Mouse (Mus musculus) stomach, embryonic 15.5 days (tissue): ENCODE data around the gene Trpm3. TPM values are rescaled to one million over a fixed set of nuclear protein-coding genes. Genes with fewer than 3 reads are reported as not detected.

Experiments
- ATAC-seq: fragments of 200-750 bp; cut with Nextera tagmentation; 2 replicates; pipeline ENCODE4 v1.8.0; 2017; ENCODE audit warnings: low read depth, moderate number of reproducible peaks, moderate TSS enrichment; ENCODE audit not compliant: insufficient read depth, low FRiP score
- H3K27ac ChIP-seq: fragments of 300-500 bp; sonication (generic); 2 replicates; pipeline ENCODE4 v1.5.1; 2015; ENCODE audit warnings: mild to moderate bottlenecking, inconsistent platforms
- H3K27me3 ChIP-seq: fragments of 300-500 bp; sonication (generic); replicated peaks from 2 replicates; pipeline ENCODE4 v1.6.1; 2015; ENCODE audit warnings: inconsistent platforms
- H3K36me3 ChIP-seq: fragments of 300-500 bp; sonication (generic); 2 replicates; pipeline ENCODE4 v1.6.1; 2015; ENCODE audit warnings: inconsistent platforms
- H3K4me1 ChIP-seq: fragments of 300-500 bp; sonication (generic); 2 replicates; pipeline ENCODE4 v1.6.1; 2015; ENCODE audit warnings: inconsistent platforms
- H3K4me2 ChIP-seq: fragments of 300-500 bp; sonication (generic); 2 replicates; pipeline ENCODE4 v1.6.1; 2015; ENCODE audit warnings: mild to moderate bottlenecking, inconsistent platforms
- H3K4me3 ChIP-seq: fragments of 300-500 bp; sonication (generic); replicated peaks from 2 replicates; pipeline ENCODE4 v1.5.1; 2015; ENCODE audit warnings: inconsistent platforms
- H3K9ac ChIP-seq: fragments of 300-500 bp; sonication (generic); 2 replicates; pipeline ENCODE4 v1.6.1; 2015; ENCODE audit warnings: inconsistent platforms
- H3K9me3 ChIP-seq: fragments of 300-500 bp; sonication (generic); 2 replicates; pipeline ENCODE4 v1.6.1; 2016; ENCODE audit warnings: inconsistent platforms
- WGBS: fragments of 180-500 bp; shearing (Covaris S2); methylation state at CpG from one replicate; pipeline ENCODE4 v1.1.7; 2015; 5-methylcytosine and 5-hydroxymethylcytosine counted together
- polyA plus RNA-seq: library from polyadenylated mRNA; unstranded; fragments of >200 nt; fragmentation: Nextera tagmentation; extraction: Ambion mirVana; gene quantifications from 2 replicates; pipeline ENCODE4 v1.2.1, GENCODE M21; 2015

The Trpm3 gene
- polyA plus RNA-seq, 1 experiment from 2014 or later, result 0.58 TPM

GRCm38 (mm10) chr19:22672892-22673291 is 534.0 kb downstream of the Trpm3 start:
- H3K9me3 ChIP-seq, result no peaks in the 10 kb centered on the region
- H3K36me3 ChIP-seq, result no peaks in the 10 kb centered on the region
- H3K4me2 ChIP-seq, result no peak overlapping the region
- ATAC-seq, result no peak
- no peak overlapping the region for H3K4me3 ChIP-seq
- no peaks in the 10 kb centered on the region for H3K27me3 ChIP-seq
- no peak overlapping the region for H3K27ac ChIP-seq
- 88% methylated on average over 3 of the region's 3 CpGs for WGBS
- no peaks in the 10 kb centered on the region for H3K4me1 ChIP-seq
- no peak overlapping the region for H3K9ac ChIP-seq

GRCm38 (mm10) chr19:22676206-22676605 is 537.4 kb downstream of the Trpm3 start:
- WGBS, result 74% methylated on average over 4 of the region's 4 CpGs
- Histone ChIP-seq H3K9me3 (no peaks in the 10 kb centered on the region), H3K4me1 (no peaks in the 10 kb centered on the region), H3K27ac (no peak overlapping the region), H3K4me3 (no peak overlapping the region), H3K9ac (no peak overlapping the region), H3K4me2 (no peak overlapping the region), H3K36me3 (no peaks in the 10 kb centered on the region), H3K27me3 (no peaks in the 10 kb centered on the region)
- ATAC-seq, result no peak

- no peaks in the 10 kb centered on the region for H3K27me3 ChIP-seq
- no peaks in the 10 kb centered on the region for H3K36me3 ChIP-seq
- WGBS, result 91% methylated on average over 6 of the region's 6 CpGs
- no peak overlapping the region for H3K4me2 ChIP-seq
- no peak overlapping the region for H3K4me3 ChIP-seq
- no peak overlapping the region for H3K27ac ChIP-seq
- ATAC-seq, result no peak
- H3K4me1 ChIP-seq, result no peaks in the 10 kb centered on the region
- H3K9ac ChIP-seq, result no peak overlapping the region
- no peaks in the 10 kb centered on the region for H3K9me3 ChIP-seq
Measured at GRCm38 (mm10) chr19:22682238-22682637, 543.4 kb downstream of the Trpm3 start.

- WGBS, result 80% methylated on average over 5 of the region's 5 CpGs
- ATAC-seq, result no peak
Measured at GRCm38 (mm10) chr19:22691995-22692394, 553.1 kb downstream of the Trpm3 start.

GRCm38 (mm10) chr19:22692553-22692952 is 553.7 kb downstream of the Trpm3 start:
- H3K27me3 ChIP-seq, result no peaks in the 10 kb centered on the region
- H3K4me3 ChIP-seq, result no peak overlapping the region
- no peak overlapping the region for H3K27ac ChIP-seq
- no peak overlapping the region for H3K9ac ChIP-seq
- H3K4me2 ChIP-seq, result no peak overlapping the region
- no peak for ATAC-seq
- H3K9me3 ChIP-seq, result no peaks in the 10 kb centered on the region
- H3K36me3 ChIP-seq, result no peaks in the 10 kb centered on the region
- 66% methylated on average over 4 of the region's 4 CpGs for WGBS
- H3K4me1 ChIP-seq, result no peaks in the 10 kb centered on the region

More at GRCm38 (mm10) chr19:22691995-22692394, 553.1 kb downstream of the Trpm3 start:
- H3K4me3 ChIP-seq, result no peak overlapping the region
- no peaks in the 10 kb centered on the region for H3K4me1 ChIP-seq
- no peaks in the 10 kb centered on the region for H3K36me3 ChIP-seq
- no peaks in the 10 kb centered on the region for H3K27me3 ChIP-seq
- no peak overlapping the region for H3K4me2 ChIP-seq
- no peak overlapping the region for H3K9ac ChIP-seq
- H3K9me3 ChIP-seq, result no peaks in the 10 kb centered on the region
- no peak overlapping the region for H3K27ac ChIP-seq

GRCm38 (mm10) chr19:22692956-22693355 is 554.1 kb downstream of the Trpm3 start:
- Histone ChIP-seq H3K4me3 (no peak overlapping the region), H3K36me3 (no peaks in the 10 kb centered on the region), H3K27me3 (no peaks in the 10 kb centered on the region), H3K9me3 (no peaks in the 10 kb centered on the region), H3K27ac (no peak overlapping the region), H3K4me1 (no peaks in the 10 kb centered on the region), H3K9ac (no peak overlapping the region), H3K4me2 (no peak overlapping the region)
- 51% methylated on average over 5 of the region's 5 CpGs for WGBS
- no peak for ATAC-seq

GRCm38 (mm10) chr19:22695423-22695822 is 556.6 kb downstream of the Trpm3 start:
- no peak overlapping the region for H3K9ac ChIP-seq
- H3K4me1 ChIP-seq, result no peaks in the 10 kb centered on the region
- no peaks in the 10 kb centered on the region for H3K36me3 ChIP-seq
- no peak overlapping the region for H3K4me3 ChIP-seq
- no peaks in the 10 kb centered on the region for H3K9me3 ChIP-seq
- no peaks in the 10 kb centered on the region for H3K27me3 ChIP-seq
- WGBS, result 28% methylated on average over 2 of the region's 2 CpGs
- H3K27ac ChIP-seq, result no peak overlapping the region
- no peak for ATAC-seq
- no peak overlapping the region for H3K4me2 ChIP-seq

- Histone ChIP-seq H3K36me3 (no peaks in the 10 kb centered on the region), H3K4me2 (no peak overlapping the region), H3K9ac (no peak overlapping the region), H3K4me1 (no peaks in the 10 kb centered on the region), H3K27me3 (no peaks in the 10 kb centered on the region), H3K4me3 (no peak overlapping the region), H3K9me3 (no peaks in the 10 kb centered on the region), H3K27ac (no peak overlapping the region)
- no peak for ATAC-seq
- 80% methylated on average over 4 of the region's 4 CpGs for WGBS
Measured at GRCm38 (mm10) chr19:22698737-22699136, 559.9 kb downstream of the Trpm3 start.

GRCm38 (mm10) chr19:22700871-22701651 is 562.2 kb downstream of the Trpm3 start:
- no peaks in the 10 kb centered on the region for H3K9me3 ChIP-seq
- WGBS, result 41% methylated on average over 5 of the region's 5 CpGs
- no peaks in the 10 kb centered on the region for H3K4me1 ChIP-seq
- H3K27ac ChIP-seq, result no peak overlapping the region
- H3K36me3 ChIP-seq, result no peaks in the 10 kb centered on the region
- no peak overlapping the region for H3K4me3 ChIP-seq
- H3K9ac ChIP-seq, result no peak overlapping the region
- no peaks in the 10 kb centered on the region for H3K27me3 ChIP-seq
- no peak for ATAC-seq
- H3K4me2 ChIP-seq, result no peak overlapping the region

- 73% methylated on average over 6 of the region's 6 CpGs for WGBS
- Histone ChIP-seq H3K36me3 (no peaks in the 10 kb centered on the region), H3K4me1 (no peaks in the 10 kb centered on the region), H3K27me3 (no peaks in the 10 kb centered on the region), H3K9me3 (no peaks in the 10 kb centered on the region), H3K27ac (no peak overlapping the region), H3K9ac (no peak overlapping the region), H3K4me3 (no peak overlapping the region), H3K4me2 (no peak overlapping the region)
- no peak for ATAC-seq
Measured at GRCm38 (mm10) chr19:22703876-22704275, 565.0 kb downstream of the Trpm3 start.

- H3K27ac ChIP-seq, result no peak overlapping the region
- H3K9me3 ChIP-seq, result no peaks in the 10 kb centered on the region
- H3K27me3 ChIP-seq, result no peaks in the 10 kb centered on the region
Measured at GRCm38 (mm10) chr19:22705414-22705813, 566.6 kb downstream of the Trpm3 start.

GRCm38 (mm10) chr19:22719027-22719426 is 580.2 kb downstream of the Trpm3 start:
- Histone ChIP-seq H3K27me3 (no peaks in the 10 kb centered on the region), H3K4me1 (no peaks in the 10 kb centered on the region), H3K4me2 (no peak overlapping the region), H3K9me3 (no peaks in the 10 kb centered on the region), H3K4me3 (no peak overlapping the region), H3K9ac (no peak overlapping the region), H3K27ac (no peak overlapping the region), H3K36me3 (no peaks in the 10 kb centered on the region)
- no peak for ATAC-seq
- 49% methylated on average over 2 of the region's 2 CpGs for WGBS

More at GRCm38 (mm10) chr19:22705414-22705813, 566.6 kb downstream of the Trpm3 start:
- no peaks in the 10 kb centered on the region for H3K4me1 ChIP-seq
- H3K4me3 ChIP-seq, result no peak overlapping the region
- ATAC-seq, result no peak
- no peak overlapping the region for H3K4me2 ChIP-seq
- no peaks in the 10 kb centered on the region for H3K36me3 ChIP-seq
- H3K9ac ChIP-seq, result no peak overlapping the region

- WGBS, result 78% methylated on average over 2 of the region's 2 CpGs
- Histone ChIP-seq H3K9me3 (no peaks in the 10 kb centered on the region), H3K4me3 (no peak overlapping the region), H3K27me3 (no peaks in the 10 kb centered on the region), H3K4me2 (no peak overlapping the region), H3K27ac (no peak overlapping the region), H3K9ac (no peak overlapping the region), H3K4me1 (no peaks in the 10 kb centered on the region), H3K36me3 (no peaks in the 10 kb centered on the region)
- no peak for ATAC-seq
Measured at GRCm38 (mm10) chr19:22729846-22730245, 591.0 kb downstream of the Trpm3 start.
